Mouse (Mus musculus): Measurements from ENCODE around the gene Tuba1b. TPM values are rescaled to one million over a fixed set of nuclear protein-coding genes. Genes with fewer than 3 reads are reported as not detected.

Tuba1b gene
- 100 to 1,000 TPM; 466 to 491 TPM for total RNA-seq (2021)
- long read RNA-seq, experiment 1, transcript Tuba1b-201 (4 exons, 1,743 nt): major isoform, 893 of 957 reads
- long read RNA-seq, experiment 1, partial matches to known transcripts: 10 of 957 reads
- long read RNA-seq, experiment 1, other reads (novel, unspliced or antisense): 54 of 957 reads
- long read RNA-seq, experiment 2, transcript Tuba1b-201 (4 exons, 1,743 nt): major isoform, 1,190 of 1,261 reads
- long read RNA-seq, experiment 2, partial matches to known transcripts: 18 of 1,261 reads
- long read RNA-seq, experiment 2, other reads (novel, unspliced or antisense): 53 of 1,261 reads

DNA sequence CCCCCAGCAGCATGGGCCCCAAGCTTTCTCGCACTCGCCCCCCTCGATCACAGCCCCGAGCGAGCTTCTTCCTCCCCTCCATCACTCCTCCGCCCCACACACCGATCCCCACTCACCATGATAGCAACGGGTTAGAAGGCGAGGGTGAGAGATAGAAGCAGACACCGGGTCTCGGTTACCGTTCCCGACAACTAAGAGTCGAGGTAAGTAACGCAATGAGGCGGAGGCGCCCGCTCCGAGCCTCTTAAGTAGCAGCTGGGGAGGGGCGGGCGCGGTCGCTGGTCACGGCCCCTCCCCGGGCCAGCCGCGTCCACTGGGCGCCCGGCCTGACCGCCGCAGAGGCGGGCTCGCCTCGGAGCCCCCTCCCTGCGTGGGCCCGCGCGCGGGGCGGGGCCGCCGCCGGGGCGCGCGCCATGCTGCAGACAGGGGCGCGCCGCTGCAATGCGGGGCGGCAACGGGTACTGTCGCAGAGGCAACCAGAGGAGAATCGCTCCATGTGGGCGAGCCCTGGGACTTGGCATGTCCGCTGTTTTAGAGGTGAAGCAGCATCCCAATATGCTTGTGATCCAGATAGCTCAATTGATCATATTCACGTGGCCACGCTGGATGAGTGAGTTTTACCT is at the start of gene Tuba1b:
Gene Tuba1b (minus strand): TSS at position 349 of the 623 bp plus-strand sequence.
- peak within 1 kb of the TSS; percentile 73 for H3K4me3 ChIP-seq
- peak; percentile 35 for TF ChIP-seq CTCF (conservative IDR thresholded peaks at IDR 0.05)
- peak; percentile 87 to 90 for DNase-seq (ENCODE audit: low spot score in 2 of 2)
- peak within 1 kb of the TSS; percentile 99 for H3K27ac ChIP-seq

DNA sequence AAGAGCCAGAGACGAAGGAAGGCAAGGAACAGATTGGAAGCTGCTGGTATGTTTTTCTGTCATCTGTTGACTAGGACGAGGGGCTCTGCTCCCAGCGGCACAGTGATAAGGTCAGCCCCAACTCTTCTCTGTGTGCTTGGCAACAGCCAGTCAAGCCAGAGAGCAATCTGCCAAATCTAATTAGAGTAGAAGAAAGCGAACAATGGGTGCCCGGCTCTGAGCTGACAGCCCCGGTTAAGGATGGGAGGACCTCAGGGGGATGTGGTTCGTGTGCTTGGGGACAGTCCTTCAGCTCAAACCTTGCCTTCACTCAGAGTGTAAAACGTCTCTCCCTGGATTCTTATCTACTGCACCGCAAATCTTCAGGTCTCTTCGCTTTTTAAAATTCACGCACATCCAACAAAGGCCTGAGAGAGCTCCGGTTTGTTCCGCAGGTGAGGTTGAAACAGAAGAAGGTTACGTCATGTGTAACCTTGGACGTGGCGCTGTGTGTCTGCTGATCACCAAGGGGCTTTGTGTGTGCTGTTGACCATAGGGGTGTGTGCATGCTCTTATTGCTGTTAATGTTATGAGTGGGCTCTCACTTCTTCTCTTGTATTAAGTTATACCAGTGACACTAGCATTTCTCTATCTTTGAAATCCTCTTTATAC is 49.2 kb upstream of the Tuba1b start:
- H3K4me3 ChIP-seq: peak overlapping the region; percentile 71
- no peak for TF ChIP-seq CTCF (conservative IDR thresholded peaks at IDR 0.05)
- peak overlapping the region; percentile 97 for H3K27ac ChIP-seq
- DNase-seq (ENCODE audit: low spot score in 2 of 2): no peak

GRCm38 (mm10) chr15:98982100-98982499 is 47.7 kb upstream of the Tuba1b start:
- no peak for DNase-seq (ENCODE audit: low spot score in 2 of 2)
- Histone ChIP-seq H3K4me3 (no peak overlapping the region), H3K27ac (peak overlapping the region; percentile 97)
- no peak for TF ChIP-seq CTCF (conservative IDR thresholded peaks at IDR 0.05)

DNA sequence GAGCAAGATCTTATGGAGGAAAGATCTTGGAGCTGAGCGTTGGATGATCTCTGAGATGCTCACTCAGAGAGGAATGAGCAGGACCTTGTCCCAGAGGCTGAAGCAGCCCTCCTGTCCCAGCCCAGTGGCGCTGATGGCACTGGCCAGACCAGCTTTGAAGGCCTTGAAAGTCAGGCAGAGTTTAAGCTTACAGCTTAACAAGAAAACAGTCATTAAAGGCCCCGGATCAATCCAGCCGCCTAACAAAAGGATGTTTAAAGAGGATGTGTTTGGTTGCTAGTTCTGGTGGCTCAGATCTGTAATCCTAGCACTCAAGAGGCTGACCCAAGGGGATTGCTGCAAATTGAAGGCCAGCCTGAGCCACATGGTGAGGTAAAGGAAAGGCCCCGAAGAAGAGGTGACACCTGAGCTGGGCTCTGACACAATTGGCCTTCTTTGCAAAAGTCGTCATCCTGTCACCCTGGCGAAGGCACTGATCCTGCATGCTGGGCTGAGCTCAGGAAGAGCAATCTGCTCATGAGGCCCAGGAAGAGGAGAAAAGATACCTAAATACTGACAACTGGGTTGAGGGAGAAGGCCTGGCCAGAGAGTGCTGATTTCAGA is 45.7 kb upstream of the Tuba1b start:
- TF ChIP-seq CTCF (conservative IDR thresholded peaks at IDR 0.05): no peak
- DNase-seq (ENCODE audit: low spot score in 2 of 2): no peak
- Histone ChIP-seq H3K4me3 (no peak overlapping the region), H3K27ac (no peak overlapping the region)

DNA sequence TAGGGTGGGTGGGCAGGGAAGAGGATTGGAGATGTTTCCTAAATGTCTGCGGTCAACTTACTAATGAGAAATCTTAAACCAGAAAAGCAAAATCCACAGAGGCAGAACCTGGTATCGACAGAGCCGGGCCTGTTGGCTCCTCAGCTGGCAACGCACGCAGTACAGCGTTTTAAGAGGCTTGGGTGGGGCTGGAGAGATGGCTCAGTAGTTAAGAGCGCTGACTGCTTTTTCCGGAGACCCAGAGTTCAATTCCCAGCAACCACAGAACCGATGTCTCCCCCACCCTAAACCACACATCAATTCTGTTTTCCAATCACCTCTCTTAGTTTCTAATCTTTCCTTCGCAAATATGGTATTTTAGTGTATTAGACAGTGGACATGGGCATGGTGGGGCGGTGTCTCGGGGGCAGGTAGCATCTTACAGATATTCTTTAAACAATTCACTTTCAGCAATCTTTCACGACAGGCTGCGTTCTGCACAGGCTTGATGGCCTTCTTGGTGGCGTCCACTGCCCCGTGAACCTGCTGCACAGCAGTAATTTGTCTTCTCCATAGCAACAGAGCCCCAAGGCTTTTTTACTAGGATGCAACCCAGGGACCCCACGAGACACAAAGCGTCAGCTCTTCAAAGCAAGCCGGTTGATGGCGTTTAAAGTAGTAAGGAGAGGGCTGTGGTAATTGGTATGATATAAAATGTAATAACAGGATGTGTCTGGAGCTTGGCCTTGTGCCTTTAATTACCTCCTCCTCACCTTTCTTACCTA is 44.2 kb upstream of the Tuba1b start:
- Histone ChIP-seq H3K4me3 (no peak overlapping the region; the same call in 1 of the 2 replicates), H3K27ac (peak overlapping the region; percentile 83)
- no peak for TF ChIP-seq CTCF (conservative IDR thresholded peaks at IDR 0.05)
- DNase-seq (ENCODE audit: low spot score in 2 of 2): no peak

GRCm38 (mm10) chr15:98977759-98978408 is 43.5 kb upstream of the Tuba1b start:
- H3K4me3 ChIP-seq: peak overlapping the region; percentile 28
- DNase-seq (ENCODE audit: low spot score in 2 of 2): peak; percentile 48 to 57
- TF ChIP-seq CTCF (conservative IDR thresholded peaks at IDR 0.05): no peak
- H3K27ac ChIP-seq: peak overlapping the region; percentile 83

- Histone ChIP-seq H3K4me3 (peak overlapping the region; percentile 28), H3K27ac (peak overlapping the region; percentile 83)
- no peak for TF ChIP-seq CTCF (conservative IDR thresholded peaks at IDR 0.05)
- DNase-seq (ENCODE audit: low spot score in 2 of 2): no peak
Measured at GRCm38 (mm10) chr15:98976763-98977758, 42.7 kb upstream of the Tuba1b start.

DNA sequence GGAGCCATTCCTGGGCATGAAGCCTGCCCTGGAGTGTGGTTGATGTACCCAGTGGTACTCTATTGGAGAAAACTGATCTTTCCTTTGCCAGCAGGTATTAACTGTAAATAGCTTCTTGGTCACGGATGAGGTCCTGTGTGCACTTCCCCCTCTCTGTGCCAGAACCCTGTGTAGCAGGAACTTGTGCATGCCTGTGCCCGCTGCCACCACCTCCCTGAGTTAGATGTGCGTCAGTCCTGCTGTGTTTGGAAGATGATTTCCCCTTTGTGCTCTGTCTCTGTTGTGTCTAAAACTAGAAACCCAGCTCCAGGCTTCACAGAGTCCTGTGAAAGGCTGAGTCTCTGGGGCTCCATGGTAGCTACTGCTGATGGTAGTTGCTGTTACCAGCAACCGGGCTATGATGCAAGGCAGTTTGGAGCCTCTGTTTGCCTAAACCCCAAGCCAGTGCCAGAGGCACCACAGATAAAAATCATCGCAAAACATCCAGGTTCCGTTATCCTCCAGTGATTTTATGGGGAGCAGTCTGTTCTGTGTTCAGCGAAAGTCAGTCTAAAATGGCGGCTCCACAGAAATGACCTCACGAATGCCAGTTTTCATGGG is 38.8 kb upstream of the Tuba1b start:
- TF ChIP-seq CTCF (conservative IDR thresholded peaks at IDR 0.05): no peak
- Histone ChIP-seq H3K4me3 (no peak overlapping the region), H3K27ac (peak overlapping the region; percentile 98)
- DNase-seq (ENCODE audit: low spot score in 2 of 2): no peak

GRCm38 (mm10) chr15:98971576-98972320 is 37.4 kb upstream of the Tuba1b start:
- DNase-seq (ENCODE audit: low spot score in 2 of 2): peak in 1 of 2 experiments; percentile 50
- H3K27ac ChIP-seq: peak overlapping the region; percentile 98
- H3K4me3 ChIP-seq: peak overlapping the region; percentile 50

DNA sequence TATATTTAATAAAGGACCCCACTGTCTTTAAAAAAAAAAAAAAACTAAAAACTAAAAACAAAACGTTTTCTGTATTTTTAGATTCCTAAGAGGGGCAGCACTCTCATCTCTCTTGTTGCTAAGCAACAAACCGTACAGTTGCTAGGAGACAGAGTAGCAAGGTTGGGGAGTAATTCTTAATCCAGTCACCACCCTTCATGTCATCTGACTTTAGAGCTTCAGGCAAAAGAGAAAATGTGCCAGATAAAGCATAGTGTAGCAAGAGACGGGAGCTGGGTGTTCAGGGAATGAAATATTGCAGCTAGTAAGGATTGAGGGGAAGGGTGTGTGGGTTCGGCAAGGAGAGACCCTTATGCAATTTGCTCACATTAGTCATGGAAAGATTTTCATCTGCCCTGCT is 36.7 kb upstream of the Tuba1b start:
- Histone ChIP-seq H3K27ac (peak overlapping the region; percentile 98), H3K4me3 (peak overlapping the region; percentile 50)
- TF ChIP-seq CTCF (conservative IDR thresholded peaks at IDR 0.05): no peak
- peak; percentile 68 to 89 for DNase-seq (ENCODE audit: low spot score in 2 of 2)

Measured in layer of hippocampus, adult 2 months (tissue).